Mouse (Mus musculus) adrenal gland, adult 8-10 months (tissue): ENCODE results near the gene Slc11a2. TPM values are rescaled to one million over a fixed set of nuclear protein-coding genes. Genes with fewer than 3 reads are reported as not detected.

Experiments
- DNase-seq: peaks from one replicate; pipeline ENCODE4 v3.0.0; 2022
- total RNA-seq, 4 experiments: library from RNA; stranded (reverse); gene quantifications; 2 replicates each; pipeline ENCODE4 v1.2.4; 2022

Slc11a2 gene
- total RNA-seq, result 100 to 1,000 TPM; 110 to 151 (median 127) TPM

GRCm38 (mm10) chr15:100424396-100425122, at the start of gene Slc11a2:
Gene Slc11a2 (minus strand): TSS chr15:100425072.
- DNase-seq, result no peak

- DNase-seq, result no peak
Measured at GRCm38 (mm10) chr15:100473926-100474503, 49.1 kb upstream of the Slc11a2 start.

GRCm38 (mm10) chr15:100470037-100470436, 45.2 kb upstream of the Slc11a2 start:
- DNase-seq, result no peak

GRCm38 (mm10) chr15:100469189-100469545, 44.3 kb upstream of the Slc11a2 start:
- no peak for DNase-seq

GRCm38 (mm10) chr15:100468295-100469188, 43.7 kb upstream of the Slc11a2 start, which contains the start of gene Letmd1:
Gene Letmd1 (plus strand): TSS chr15:100469023.
- peak; percentile 85 for DNase-seq

GRCm38 (mm10) chr15:100467738-100468137, 42.9 kb upstream of the Slc11a2 start:
- no peak for DNase-seq

GRCm38 (mm10) chr15:100465432-100465831, 40.6 kb upstream of the Slc11a2 start:
- DNase-seq, result no peak

- DNase-seq, result peak; percentile 64
Measured at GRCm38 (mm10) chr15:100463712-100464111, 38.8 kb upstream of the Slc11a2 start.

- no peak for DNase-seq
Measured at GRCm38 (mm10) chr15:100462086-100462485, 37.2 kb upstream of the Slc11a2 start.

- DNase-seq, result no peak
Measured at GRCm38 (mm10) chr15:100461646-100462045, 36.8 kb upstream of the Slc11a2 start.

GRCm38 (mm10) chr15:100460942-100461341, 36.1 kb upstream of the Slc11a2 start:
- no peak for DNase-seq

- no peak for DNase-seq
Measured at GRCm38 (mm10) chr15:100458055-100458454, 33.2 kb upstream of the Slc11a2 start.

- no peak for DNase-seq
Measured at GRCm38 (mm10) chr15:100457340-100457739, 32.5 kb upstream of the Slc11a2 start.

GRCm38 (mm10) chr15:100456356-100456991, 31.6 kb upstream of the Slc11a2 start:
- DNase-seq, result no peak

- DNase-seq, result no peak
Measured at GRCm38 (mm10) chr15:100452486-100452885, 27.6 kb upstream of the Slc11a2 start.

GRCm38 (mm10) chr15:100451245-100451644, 26.4 kb upstream of the Slc11a2 start:
- DNase-seq, result no peak

- DNase-seq, result no peak
Measured at GRCm38 (mm10) chr15:100449495-100449894, 24.6 kb upstream of the Slc11a2 start.

GRCm38 (mm10) chr15:100448572-100448971, 23.7 kb upstream of the Slc11a2 start:
- no peak for DNase-seq

- no peak for DNase-seq
Measured at GRCm38 (mm10) chr15:100446887-100447286, 22.0 kb upstream of the Slc11a2 start.

GRCm38 (mm10) chr15:100443126-100443922, 18.5 kb upstream of the Slc11a2 start:
- peak; percentile 88 for DNase-seq

GRCm38 (mm10) chr15:100436518-100436917, 11.6 kb upstream of the Slc11a2 start:
- DNase-seq, result no peak

- no peak for DNase-seq
Measured at GRCm38 (mm10) chr15:100436112-100436511, 11.2 kb upstream of the Slc11a2 start.
